ENCODE assay signal across 9 mouse cellular contexts in the genomic region with DNA sequence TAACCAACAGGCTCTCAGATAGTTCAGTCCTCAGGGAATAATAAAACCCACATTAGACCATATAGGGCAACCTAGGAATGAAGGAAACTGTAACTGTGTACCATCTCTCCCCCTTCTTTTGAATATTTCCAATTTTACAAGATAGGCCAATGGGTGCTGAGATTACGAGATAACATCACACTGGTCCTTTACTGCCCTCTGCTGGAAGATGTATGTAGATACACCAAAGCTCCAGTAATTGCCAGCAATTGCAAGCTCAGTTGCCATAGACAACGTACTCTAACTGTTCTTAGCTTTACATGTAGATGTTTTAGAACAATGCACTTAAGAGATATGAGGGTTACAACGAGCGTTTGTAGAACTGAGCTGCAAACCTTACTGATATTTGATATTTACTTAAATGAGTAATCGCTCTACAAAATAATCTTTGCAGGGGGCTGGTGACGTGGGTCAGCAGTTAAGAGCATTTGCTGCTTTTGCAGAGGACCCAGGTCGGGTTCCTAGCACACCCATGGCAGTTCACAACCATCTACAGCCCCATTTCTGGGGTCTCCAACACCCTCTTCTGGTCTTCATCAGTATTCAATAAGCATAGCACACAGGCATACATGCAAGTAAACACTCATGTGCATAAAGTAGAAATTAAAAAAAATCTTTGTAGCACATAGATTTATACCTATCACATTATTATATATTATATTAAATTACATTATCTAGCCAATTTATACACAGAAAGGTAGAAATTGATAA. TPM values are rescaled to one million over a fixed set of nuclear protein-coding genes. Genes with fewer than 3 reads are reported as not detected.
DNase-seq lines count a peak whose midpoint lies in the region; ATAC-seq and TF ChIP-seq lines count a peak whose summit lies in the region.
"Had no signal": no experiment of that assay in that cellular context is flagged by ENCODE, and none has a peak within 500 bp of the region (broad histone marks: within the 10 kb centered on the region; RNA-seq: fewer than 3 reads in every experiment).

No protein-coding gene starts in this region.

- no peaks in the 10 kb centered on the region for H3K27me3 ChIP-seq in intestine, embryonic 15.5 days (replicated peaks)
- no peaks in the 10 kb centered on the region for H3K27me3 ChIP-seq in intestine, embryonic 16.5 days (replicated peaks; ENCODE audit: control insufficient read depth, insufficient read depth, low read length)
- peaks cover 0 to 1% of the 10 kb centered on the region in 2 experiments; a peak in 2 of 4 replicates for H3K27me3 ChIP-seq in MEL (ENCODE audit: control insufficient read depth in 1 of 2, insufficient read depth in 2 of 2, low read length in 2 of 2)
- H3K27me3 ChIP-seq in heart, postnatal 0 days (ENCODE audit: control insufficient read depth, insufficient read depth, low read length), result no peaks in the 10 kb centered on the region
- H3K27me3 ChIP-seq: liver, embryonic 13.5 days had no signal

- peak; percentile 59; the same call in 1 of the 2 replicates for ATAC-seq in intestine, embryonic 15.5 days
- no peak; the same call in 1 of the 2 replicates for ATAC-seq in intestine, embryonic 16.5 days
- ATAC-seq in heart, postnatal 0 days (ENCODE audit: insufficient read depth, low read depth), result no peak
- peak; percentile 91 for ATAC-seq in megakaryocyte, adult 5-6 weeks (ENCODE audit: poor library complexity, severe bottlenecking)

- TF ChIP-seq POLR2A in MEL (IDR thresholded peaks at IDR 0.05; ENCODE audit: control insufficient read depth in 1 of 2, insufficient read depth in 1 of 2, low read depth in 1 of 2, low read length in 2 of 2, poor library complexity in 1 of 2), result no peak

- DNase-seq in MEL (ENCODE audit: low read depth, low spot score), result peak; percentile 71
- peak; percentile 20 to 54 for DNase-seq in cerebellum, postnatal 25 days
- DNase-seq in heart, postnatal 0 days (ENCODE audit: low spot score), result peak; percentile 66
- peak; percentile 63 to 82 for DNase-seq in layer of hippocampus, adult 2 months (ENCODE audit: low spot score in 2 of 2)
- peak; percentile 69 for DNase-seq in skeletal muscle tissue, adult 2 months (ENCODE audit: low read depth, low spot score)
- DNase-seq: liver, embryonic 13.5 days had no signal

- H3K4me3 ChIP-seq in intestine, embryonic 15.5 days (replicated peaks), result no peak overlapping the region
- no peak overlapping the region for H3K4me3 ChIP-seq in intestine, embryonic 16.5 days (ENCODE audit: low read length)
- H3K4me3 ChIP-seq in MEL (ENCODE audit: control insufficient read depth in 1 of 2, insufficient read depth in 1 of 2, low read depth in 2 of 2, low read length in 2 of 2), result no peak overlapping the region
- H3K4me3 ChIP-seq in heart, postnatal 0 days (ENCODE audit: low read depth, low read length), result no peak overlapping the region
- H3K4me3 ChIP-seq in layer of hippocampus, adult 2 months, result no peak overlapping the region
- H3K4me3 ChIP-seq: liver, embryonic 13.5 days had no signal

- no peaks in the 10 kb centered on the region for H3K4me1 ChIP-seq in intestine, embryonic 15.5 days (replicated peaks)
- no peaks in the 10 kb centered on the region for H3K4me1 ChIP-seq in intestine, embryonic 16.5 days (ENCODE audit: control insufficient read depth, insufficient read depth, low read length)
- H3K4me1 ChIP-seq in MEL (ENCODE audit: control insufficient read depth in 1 of 2, insufficient read depth in 2 of 2, low read length in 2 of 2), result no peaks in the 10 kb centered on the region
- no peaks in the 10 kb centered on the region for H3K4me1 ChIP-seq in heart, postnatal 0 days (ENCODE audit: control insufficient read depth, insufficient read depth)

- H3K79me2 ChIP-seq in MEL (ENCODE audit: control insufficient read depth, insufficient read depth, low read length, poor library complexity), result no peaks in the 10 kb centered on the region

- no peak overlapping the region for H3K4me2 ChIP-seq in intestine, embryonic 15.5 days (replicated peaks)
- no peak overlapping the region for H3K4me2 ChIP-seq in intestine, embryonic 16.5 days (ENCODE audit: low read depth, low read length)
- no peak overlapping the region for H3K4me2 ChIP-seq in heart, postnatal 0 days (ENCODE audit: low read depth, low read length)
- H3K4me2 ChIP-seq: liver, embryonic 13.5 days had no signal

- peak; percentile 39 to 78 (median 75) for TF ChIP-seq CTCF in MEL (IDR thresholded peaks at IDR 0.05 in 2 of 3, conservative IDR thresholded peaks at IDR 0.05 in 1 of 3; ENCODE audit: control insufficient read depth in 1 of 3, insufficient read depth in 1 of 3, low read depth in 2 of 3, low read length in 3 of 3, poor library complexity in 1 of 3, severe bottlenecking in 1 of 3)
- peak; percentile 90 for TF ChIP-seq CTCF in heart, postnatal 0 days (IDR thresholded peaks at IDR 0.05; ENCODE audit: low read depth)
- TF ChIP-seq CTCF in layer of hippocampus, adult 2 months (conservative IDR thresholded peaks at IDR 0.05), result peak; percentile 94

- H3K27ac ChIP-seq in intestine, embryonic 15.5 days, result no peak overlapping the region
- no peak overlapping the region for H3K27ac ChIP-seq in intestine, embryonic 16.5 days (ENCODE audit: low read length)
- no peak overlapping the region for H3K27ac ChIP-seq in MEL (ENCODE audit: control insufficient read depth, low read depth, low read length)
- no peak overlapping the region for H3K27ac ChIP-seq in heart, postnatal 0 days (ENCODE audit: low read depth)
- no peak overlapping the region for H3K27ac ChIP-seq in layer of hippocampus, adult 2 months
- H3K27ac ChIP-seq: liver, embryonic 13.5 days had no signal

- H3K9ac ChIP-seq in intestine, embryonic 15.5 days, result no peak overlapping the region
- H3K9ac ChIP-seq in intestine, embryonic 16.5 days (ENCODE audit: low read depth, low read length), result no peak overlapping the region
- H3K9ac ChIP-seq in MEL (ENCODE audit: control insufficient read depth, low read depth, low read length, poor library complexity, severe bottlenecking), result no peak overlapping the region
- H3K9ac ChIP-seq in heart, postnatal 0 days (replicated peaks; ENCODE audit: low read depth, low read length), result no peak overlapping the region
- H3K9ac ChIP-seq: liver, embryonic 13.5 days had no signal

- 43% methylated on average over 7 of the region's 7 CpGs for WGBS in intestine, embryonic 15.5 days
- 45% methylated on average over 7 of the region's 7 CpGs for WGBS in intestine, embryonic 16.5 days
- 37% methylated on average over 7 of the region's 7 CpGs for WGBS in heart, postnatal 0 days

- H3K9me3 ChIP-seq in intestine, embryonic 15.5 days, result no peaks in the 10 kb centered on the region
- H3K9me3 ChIP-seq in intestine, embryonic 16.5 days (ENCODE audit: control insufficient read depth, low read length), result no peaks in the 10 kb centered on the region
- H3K9me3 ChIP-seq in MEL (replicated peaks; ENCODE audit: insufficient read depth, low read length), result no peaks in the 10 kb centered on the region
- H3K9me3 ChIP-seq in heart, postnatal 0 days (replicated peaks; ENCODE audit: control insufficient read depth, low read length), result no peaks in the 10 kb centered on the region
- H3K9me3 ChIP-seq: liver, embryonic 13.5 days had no signal

- no peak for TF ChIP-seq EP300 in MEL (IDR thresholded peaks at IDR 0.05; ENCODE audit: low read depth in 1 of 2, low read length in 2 of 2)
- no peak for TF ChIP-seq EP300 in heart, postnatal 0 days (IDR thresholded peaks at IDR 0.05; ENCODE audit: low read depth)

- peak; percentile 74 for TF ChIP-seq RAD21 in MEL (IDR thresholded peaks at IDR 0.05; ENCODE audit: low read depth, low read length)

- no peaks in the 10 kb centered on the region for H3K36me3 ChIP-seq in intestine, embryonic 15.5 days
- H3K36me3 ChIP-seq in intestine, embryonic 16.5 days (ENCODE audit: control insufficient read depth, insufficient read depth, low read length), result no peaks in the 10 kb centered on the region
- H3K36me3 ChIP-seq in MEL (ENCODE audit: control insufficient read depth in 1 of 2, insufficient read depth in 2 of 2, low read length in 2 of 2), result no peaks in the 10 kb centered on the region; a peak in 1 of 4 replicates
- no peaks in the 10 kb centered on the region for H3K36me3 ChIP-seq in heart, postnatal 0 days (replicated peaks; ENCODE audit: control insufficient read depth, insufficient read depth, low read length)
- H3K36me3 ChIP-seq: liver, embryonic 13.5 days had no signal

RNA-seq across cellular contexts. Expression of a gene that starts 10.5 kb away (rescaled TPM):
- polyA plus RNA-seq in intestine, embryonic 15.5 days (2015; fragmentation: Nextera tagmentation; extraction: Ambion mirVana), result 58.9 and 75.6 TPM in 2 replicates
- polyA plus RNA-seq in intestine, embryonic 16.5 days (2015; fragmentation: Nextera tagmentation; extraction: Ambion mirVana), result 50.9 and 55.5 TPM in 2 replicates
- total RNA-seq in MEL (2012; rRNA removed), result 66.6 and 74.9 TPM in 2 replicates
- 10 to 100 TPM in 1 of 2 experiments, not detected in 1; 88.6 TPM for polyA plus RNA-seq in MEL (2012; ENCODE audit: insufficient read depth in 1 of 2, insufficient read length in 2 of 2, low read depth in 1 of 2, low replicate concordance in 2 of 2, missing spikeins in 1 of 2)
- 16.7 and 22.9 TPM in 2 replicates for total RNA-seq in heart, postnatal 0 days (2014; rRNA removed; ENCODE audit: low replicate concordance)
- 32.8 and 37.4 TPM in 2 replicates for polyA plus RNA-seq in heart, postnatal 0 days (2015; fragmentation: Nextera tagmentation; extraction: Ambion mirVana)
- 10 to 100 TPM; 88.8 to 98.4 TPM for total RNA-seq in layer of hippocampus, adult 2 months (2021)
- 79.1 and 89.2 TPM in 2 replicates for total RNA-seq in megakaryocyte, adult 5-6 weeks (2015)
- 94.9 and 116 TPM in 2 replicates for total RNA-seq in megakaryocyte, adult 5-6 weeks (2017)

RNA-seq across cellular contexts. Expression of a gene that starts 59.5 kb away (rescaled TPM):
- 0.62 and 0.89 TPM in 2 replicates for polyA plus RNA-seq in intestine, embryonic 15.5 days (2015; fragmentation: Nextera tagmentation; extraction: Ambion mirVana)
- polyA plus RNA-seq in intestine, embryonic 16.5 days (2015; fragmentation: Nextera tagmentation; extraction: Ambion mirVana), result 0.54 and 1.2 TPM in 2 replicates
- total RNA-seq in MEL (2012; rRNA removed), result not detected in 2 replicates
- polyA plus RNA-seq in MEL (2012; ENCODE audit: insufficient read depth in 1 of 2, insufficient read length in 2 of 2, low read depth in 1 of 2, low replicate concordance in 2 of 2, missing spikeins in 1 of 2), result not detected
- total RNA-seq in heart, postnatal 0 days (2014; rRNA removed; ENCODE audit: low replicate concordance), result 0.15 TPM in 1 of 2 replicates, not detected in the other
- polyA plus RNA-seq in heart, postnatal 0 days (2015; fragmentation: Nextera tagmentation; extraction: Ambion mirVana), result 0.99 and 1.9 TPM in 2 replicates
- total RNA-seq in layer of hippocampus, adult 2 months (2021), result under 1 TPM; 0.51 to 0.54 TPM
- total RNA-seq in megakaryocyte, adult 5-6 weeks (2015), result not detected in 2 replicates
- not detected in 2 replicates for total RNA-seq in megakaryocyte, adult 5-6 weeks (2017)

RNA-seq across cellular contexts. Expression of a gene that starts 59.6 kb away (rescaled TPM):
- polyA plus RNA-seq in intestine, embryonic 15.5 days (2015; fragmentation: Nextera tagmentation; extraction: Ambion mirVana), result not detected in 2 replicates
- polyA plus RNA-seq in intestine, embryonic 16.5 days (2015; fragmentation: Nextera tagmentation; extraction: Ambion mirVana), result not detected in 2 replicates
- not detected in 2 replicates for total RNA-seq in MEL (2012; rRNA removed)
- polyA plus RNA-seq in MEL (2012; ENCODE audit: insufficient read depth in 1 of 2, insufficient read length in 2 of 2, low read depth in 1 of 2, low replicate concordance in 2 of 2, missing spikeins in 1 of 2), result not detected
- total RNA-seq in heart, postnatal 0 days (2014; rRNA removed; ENCODE audit: low replicate concordance), result not detected in 2 replicates
- not detected in 2 replicates for polyA plus RNA-seq in heart, postnatal 0 days (2015; fragmentation: Nextera tagmentation; extraction: Ambion mirVana)
- not detected for total RNA-seq in layer of hippocampus, adult 2 months (2021)
- total RNA-seq in megakaryocyte, adult 5-6 weeks (2015), result not detected in 2 replicates
- not detected in 2 replicates for total RNA-seq in megakaryocyte, adult 5-6 weeks (2017)
- polyA plus RNA-seq: liver, embryonic 13.5 days had no signal

Comparison
In these comparisons a context has a peak if more than half of its experiments do, and no peak if none do; other contexts are left out.
1. ATAC-seq: peak in intestine, embryonic 15.5 days (single experiment) and megakaryocyte, adult 5-6 weeks (single experiment); none in intestine, embryonic 16.5 days (single experiment) and heart, postnatal 0 days (single experiment).
2. Peak in every context shown above with its lines, with median percentiles within 50 percentile points of each other: DNase-seq and CTCF ChIP-seq.